In the genomic region with DNA sequence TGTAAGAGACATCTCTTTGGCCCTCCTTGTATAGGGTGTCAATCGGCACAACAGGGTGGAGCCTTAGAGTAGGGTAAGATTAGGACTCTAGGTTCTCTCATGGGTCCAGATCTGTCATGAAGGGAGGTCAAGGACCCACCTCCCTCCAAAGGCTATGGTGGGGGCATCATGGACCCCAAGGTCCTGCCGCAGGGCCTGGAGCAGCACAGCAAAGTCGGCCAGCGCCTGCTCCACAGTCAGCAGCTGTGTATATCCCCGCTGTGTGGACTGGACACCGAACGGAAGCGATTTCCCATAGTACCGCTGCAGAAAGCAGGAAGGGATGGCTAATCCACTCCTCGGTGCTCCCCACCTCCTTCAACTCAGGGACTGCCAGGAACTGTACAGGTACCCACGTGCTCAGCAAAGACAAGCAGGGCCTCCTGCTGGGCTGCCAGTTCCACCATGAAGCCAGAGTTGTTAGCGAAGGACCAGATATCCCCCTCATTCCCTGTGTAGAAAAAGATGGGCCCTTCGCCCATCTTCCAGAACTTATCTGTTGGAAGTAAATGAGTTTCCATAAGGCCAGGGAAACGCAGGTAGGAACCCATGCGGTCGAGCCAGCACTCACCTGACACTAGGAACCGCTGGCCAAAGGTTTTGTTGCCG, we compare ENCODE assay signal across 8 mouse cellular contexts. TPM values are rescaled to one million over a fixed set of nuclear protein-coding genes. Genes with fewer than 3 reads are reported as not detected.
A peak's percentile ranks its signal among the peaks of the same experiment; 100 is the strongest.
DNase-seq lines count a peak whose midpoint lies in the region; ATAC-seq and TF ChIP-seq lines count a peak whose summit lies in the region.

No protein-coding gene starts in this region.

- H3K27ac ChIP-seq in CH12.LX (ENCODE audit: insufficient read depth, low read depth): no peak overlapping the region
- no peak overlapping the region for H3K27ac ChIP-seq in forebrain, embryonic 15.5 days (replicated peaks)
- H3K27ac ChIP-seq in liver, embryonic 15.5 days (replicated peaks): no peak overlapping the region

- peaks cover 9 to 30% of the 10 kb centered on the region in 2 experiments for H3K4me1 ChIP-seq in CH12.LX (ENCODE audit: control insufficient read depth in 1 of 2, insufficient read depth in 2 of 2)
- H3K4me1 ChIP-seq in forebrain, embryonic 15.5 days: peaks cover 23% of the 10 kb centered on the region
- H3K4me1 ChIP-seq in liver, embryonic 15.5 days (replicated peaks): peaks cover 24% of the 10 kb centered on the region

- no peak for TF ChIP-seq POLR2A in CH12.LX (IDR thresholded peaks at IDR 0.05; ENCODE audit: low read depth, low read length)

- ATAC-seq in forebrain, embryonic 15.5 days (replicated peaks): no peak
- ATAC-seq in liver, embryonic 15.5 days (ENCODE audit: insufficient read depth): 0 out of 2 replicates have a peak, but pooled peaks have one; percentile 14

- in situ Hi-C loops in CH12.LX (cut with MboI; ENCODE audit: low pct_ligation_motif_present, low pct_unique_long_range_greater_than_20kb, low sequenced_read_pairs): no loop called here

- TF ChIP-seq RAD21 in CH12.LX (IDR thresholded peaks at IDR 0.05; ENCODE audit: low read depth, low read length): no peak

- peak overlapping the region; percentile 67 to 91 (median 81) for H3K4me3 ChIP-seq in CH12.LX (replicated peaks in 1 of 3; ENCODE audit: low read depth in 2 of 3, low read length in 2 of 3, poor library complexity in 1 of 3)
- H3K4me3 ChIP-seq in forebrain, embryonic 15.5 days: peak overlapping the region; percentile 61
- peak overlapping the region; percentile 60 for H3K4me3 ChIP-seq in liver, embryonic 15.5 days (replicated peaks)

- H3K27me3 ChIP-seq in CH12.LX (replicated peaks): no peaks in the 10 kb centered on the region
- no peaks in the 10 kb centered on the region for H3K27me3 ChIP-seq in forebrain, embryonic 15.5 days
- no peaks in the 10 kb centered on the region for H3K27me3 ChIP-seq in liver, embryonic 15.5 days

- no peaks in the 10 kb centered on the region for H3K9me3 ChIP-seq in CH12.LX (replicated peaks; ENCODE audit: low read length)
- no peaks in the 10 kb centered on the region for H3K9me3 ChIP-seq in forebrain, embryonic 15.5 days
- H3K9me3 ChIP-seq in liver, embryonic 15.5 days (replicated peaks): no peaks in the 10 kb centered on the region

- peaks cover 37 to 62% of the 10 kb centered on the region in 2 experiments for H3K36me3 ChIP-seq in CH12.LX (replicated peaks in 1 of 2; ENCODE audit: control insufficient read depth in 1 of 2, insufficient read depth in 1 of 2, low read length in 1 of 2)
- peaks cover 24% of the 10 kb centered on the region for H3K36me3 ChIP-seq in forebrain, embryonic 15.5 days
- H3K36me3 ChIP-seq in liver, embryonic 15.5 days (replicated peaks): peaks cover 24% of the 10 kb centered on the region

- TF ChIP-seq EP300 in CH12.LX (IDR thresholded peaks at IDR 0.05; ENCODE audit: low read length): no peak

- no peak for TF ChIP-seq CTCF in CH12.LX (conservative IDR thresholded peaks at IDR 0.05 in 1 of 2, IDR thresholded peaks at IDR 0.05 in 1 of 2; ENCODE audit: low read depth in 2 of 2, low read length in 2 of 2)

- H3K79me2 ChIP-seq in CH12.LX (replicated peaks; ENCODE audit: control insufficient read depth, extremely low read depth, insufficient read depth, poor library complexity, severe bottlenecking): no peaks in the 10 kb centered on the region

- peak; percentile 87 for DNase-seq in heart, adult 11 months
- no peak for DNase-seq in heart, postnatal 4 days
- DNase-seq in CH12.LX (ENCODE audit: extremely low read depth): no peak
- DNase-seq in thymus, postnatal 25 days: no peak
- DNase-seq in urinary bladder, adult 2 months (ENCODE audit: low spot score): no peak
- no peak for DNase-seq in thymus, adult 18-20 months

- 37% methylated on average over 18 of the region's 18 CpGs for WGBS in forebrain, embryonic 15.5 days
- 34% methylated on average over 18 of the region's 18 CpGs for WGBS in liver, embryonic 15.5 days (ENCODE audit: insufficient replicate concordance)

- H3K9ac ChIP-seq in CH12.LX (ENCODE audit: insufficient read depth, low read depth): peak overlapping the region; percentile 45
- peak overlapping the region; percentile 68 for H3K9ac ChIP-seq in forebrain, embryonic 15.5 days (replicated peaks)
- peak overlapping the region; percentile 36 for H3K9ac ChIP-seq in liver, embryonic 15.5 days

- dilution Hi-C loops in CH12.LX (cut with MboI; ENCODE audit: extremely low pct_ligation_motif_present, extremely low pct_unique_long_range_greater_than_20kb, low sequenced_read_pairs): no loop called here

- H3K4me2 ChIP-seq in CH12.LX (ENCODE audit: insufficient read depth, low read depth, poor library complexity, severe bottlenecking): peak overlapping the region; percentile 76
- H3K4me2 ChIP-seq in forebrain, embryonic 15.5 days (replicated peaks): peak overlapping the region; percentile 95
- H3K4me2 ChIP-seq in liver, embryonic 15.5 days: peak overlapping the region; percentile 82

TF ChIP-seq in CH12.LX, 34 proteins besides CTCF, POLR2A, EP300 and RAD21:
- TF ChIP-seq MAX (IDR thresholded peaks at IDR 0.05; ENCODE audit: low read length): no peak
- 0 out of 2 replicates have a peak, but pooled peaks have one; percentile 14 for TF ChIP-seq MYC (IDR thresholded peaks at IDR 0.05; ENCODE audit: low read depth, low read length)
- no peak for TF ChIP-seq E2F4 (IDR thresholded peaks at IDR 0.05; ENCODE audit: insufficient replicate concordance, low read depth, low read length)
TF ChIP-seq in CH12.LX: peak in this region for 1.

RNA-seq across cellular contexts. Expression of a gene that starts 0.6 kb away (rescaled TPM):
- total RNA-seq in heart, postnatal 4 days (2021): 1 to 10 TPM; 4.7 to 5.2 TPM
- total RNA-seq in CH12.LX (2012; rRNA removed) (21.0 and 36.0 TPM in 2 replicates), CH12.LX (2014; rRNA removed) (16.2 and 19.4 TPM in 2 replicates)
- polyA plus RNA-seq in CH12.LX (2012; ENCODE audit: insufficient read length, low read depth): 20.9 and 22.7 TPM in 2 replicates
- polyA plus RNA-seq in forebrain, embryonic 15.5 days (2015; fragmentation: Nextera tagmentation; extraction: Ambion mirVana): 25.5 and 29.3 TPM in 2 replicates
- polyA plus RNA-seq in liver, embryonic 15.5 days (2015; fragmentation: Nextera tagmentation; extraction: Ambion mirVana): 11.5 and 14.7 TPM in 2 replicates
- 36.0 and 37.3 TPM in 2 replicates for polyA plus RNA-seq in urinary bladder, adult 2 months (2012; rRNA removed)

RNA-seq across cellular contexts. Expression of a gene that starts 9.9 kb away (rescaled TPM):
- 1 to 10 TPM; 7.3 to 9.5 TPM for total RNA-seq in heart, postnatal 4 days (2021)
- 14.5 and 16.2 TPM in 2 replicates for total RNA-seq in CH12.LX (2012; rRNA removed)
- total RNA-seq in CH12.LX (2014; rRNA removed): 3.3 and 4.3 TPM in 2 replicates
- polyA plus RNA-seq in CH12.LX (2012; ENCODE audit: insufficient read length, low read depth): 27.6 and 30.8 TPM in 2 replicates
- polyA plus RNA-seq in forebrain, embryonic 15.5 days (2015; fragmentation: Nextera tagmentation; extraction: Ambion mirVana): 4.1 and 5.1 TPM in 2 replicates
- polyA plus RNA-seq in liver, embryonic 15.5 days (2015; fragmentation: Nextera tagmentation; extraction: Ambion mirVana): 15.1 and 15.4 TPM in 2 replicates
- 36.8 and 38.3 TPM in 2 replicates for polyA plus RNA-seq in urinary bladder, adult 2 months (2012; rRNA removed)

RNA-seq across cellular contexts. Expression of a gene that starts 16.6 kb away (rescaled TPM):
- total RNA-seq in heart, postnatal 4 days (2021): 10 to 100 TPM in 1 of 2 experiments, 1 to 10 TPM in 1; 8.7 to 10.8 TPM
- 27.3 and 32.1 TPM in 2 replicates for total RNA-seq in CH12.LX (2012; rRNA removed)
- 21.9 and 22.5 TPM in 2 replicates for total RNA-seq in CH12.LX (2014; rRNA removed)
- polyA plus RNA-seq in CH12.LX (2012; ENCODE audit: insufficient read length, low read depth): 16.5 and 16.9 TPM in 2 replicates
- polyA plus RNA-seq in forebrain, embryonic 15.5 days (2015; fragmentation: Nextera tagmentation; extraction: Ambion mirVana): 31.9 and 32.6 TPM in 2 replicates
- 18.5 and 19.5 TPM in 2 replicates for polyA plus RNA-seq in liver, embryonic 15.5 days (2015; fragmentation: Nextera tagmentation; extraction: Ambion mirVana)
- polyA plus RNA-seq in urinary bladder, adult 2 months (2012; rRNA removed): 1.6 and 2.5 TPM in 2 replicates

RNA-seq across cellular contexts. Expression of a gene that starts 23.4 kb away (rescaled TPM):
- 10 to 100 TPM; 27.2 to 28.6 TPM for total RNA-seq in heart, postnatal 4 days (2021)
- total RNA-seq in CH12.LX (2012; rRNA removed): 45.7 and 58.1 TPM in 2 replicates
- total RNA-seq in CH12.LX (2014; rRNA removed): 39.3 and 41.8 TPM in 2 replicates
- polyA plus RNA-seq in CH12.LX (2012; ENCODE audit: insufficient read length, low read depth): 68.8 and 69.3 TPM in 2 replicates
- 52.6 and 61.1 TPM in 2 replicates for polyA plus RNA-seq in forebrain, embryonic 15.5 days (2015; fragmentation: Nextera tagmentation; extraction: Ambion mirVana)
- 15.9 and 17.1 TPM in 2 replicates for polyA plus RNA-seq in liver, embryonic 15.5 days (2015; fragmentation: Nextera tagmentation; extraction: Ambion mirVana)
- polyA plus RNA-seq in urinary bladder, adult 2 months (2012; rRNA removed): 15.2 and 22.8 TPM in 2 replicates

RNA-seq across cellular contexts. Expression of a gene that starts 36.6 kb away (rescaled TPM):
- not detected for total RNA-seq in heart, postnatal 4 days (2021)
- total RNA-seq in CH12.LX (2012; rRNA removed) (0.04 and 0.17 TPM in 2 replicates), CH12.LX (2014; rRNA removed) (0.08 and 0.36 TPM in 2 replicates)
- 0.06 TPM in 1 of 2 replicates, not detected in the other for polyA plus RNA-seq in CH12.LX (2012; ENCODE audit: insufficient read length, low read depth)
- polyA plus RNA-seq in forebrain, embryonic 15.5 days (2015; fragmentation: Nextera tagmentation; extraction: Ambion mirVana): 19.1 and 21.5 TPM in 2 replicates
- polyA plus RNA-seq in liver, embryonic 15.5 days (2015; fragmentation: Nextera tagmentation; extraction: Ambion mirVana): not detected in 2 replicates
- 1.1 TPM in 2 replicates for polyA plus RNA-seq in urinary bladder, adult 2 months (2012; rRNA removed)
